Mouse (Mus musculus) G1E (cell line): Measurements from ENCODE around the gene Ncstn.
A peak's percentile ranks its signal among the peaks of the same experiment; 100 is the strongest.

Experiments used
- CTCF ChIP-seq: IDR thresholded peaks from 2 replicates; pipeline ENCODE4 v1.5.1; 2012; ENCODE audit warnings: low read depth, low read length, inconsistent platforms, mixed read lengths
- GATA1 ChIP-seq: IDR thresholded peaks from 2 replicates; pipeline ENCODE4 v1.6.1; 2012; ENCODE audit warnings: borderline replicate concordance, low read length, inconsistent platforms, mixed read lengths

- TF ChIP-seq CTCF (peak; percentile 27; the same call in 1 of the 2 replicates), GATA1 (no peak)
Measured at GRCm38 (mm10) chr1:172046938-172047337, 35.7 kb downstream of the Ncstn start.
